Mouse (Mus musculus) left cerebral cortex, adult 11 months (tissue): ENCODE measurements at regions not wholly inside any gene's neighbourhood (a gene's known extent, or its start where the extent isn't known, plus 50 kb on each side); places are given as distances from the start of the nearest gene placed in this dataset.
"Not testable (repeated sequence)": the region's sequence is repeated elsewhere in the genome, so short reads cannot be mapped to it uniquely, and the experiment has no call there.

Source experiments
- DNase-seq: peaks from one replicate; pipeline ENCODE4 v3.0.0; 2022; ENCODE audit warnings: low spot score

DNA sequence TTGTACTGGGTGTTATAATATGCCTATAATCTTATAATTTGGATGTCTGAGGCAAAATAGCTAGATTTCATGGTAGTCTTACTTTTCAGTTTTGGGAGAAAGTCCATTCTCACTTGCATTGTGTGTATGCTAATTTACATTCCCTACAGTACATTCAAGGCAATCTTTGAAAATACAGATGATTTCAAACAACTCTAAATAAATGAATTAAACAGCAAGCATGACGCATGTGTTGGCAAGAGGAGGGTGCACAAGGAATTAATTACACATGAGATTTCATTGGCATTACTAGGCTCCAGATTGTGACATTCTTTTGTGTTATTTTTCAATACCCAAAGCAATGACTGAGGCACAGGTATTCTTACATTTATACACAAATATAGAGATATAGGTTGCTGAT, 495.2 kb upstream of the Cypt12 start:
- no peak for DNase-seq

DNA sequence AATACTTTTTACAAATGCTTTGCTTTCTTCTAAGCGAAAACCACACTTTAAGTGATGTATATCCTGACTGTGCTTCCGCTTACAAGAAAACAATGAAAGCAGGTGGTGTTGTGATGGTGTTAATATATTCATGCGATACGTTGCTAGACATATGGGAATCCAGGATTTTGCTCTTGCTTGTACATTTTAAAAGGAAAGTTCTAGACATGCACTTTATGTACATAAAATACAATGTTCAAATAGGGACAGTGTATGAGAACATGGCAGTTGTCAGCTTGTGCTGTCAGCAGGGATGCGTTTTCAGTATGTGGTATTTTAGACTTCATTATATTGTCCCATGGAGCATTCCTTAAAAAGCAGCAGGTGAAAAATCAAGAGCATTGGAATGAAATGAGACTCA, 487.7 kb upstream of the Cypt12 start:
- DNase-seq, result peak; percentile 10

- no peak for DNase-seq
Observed at GRCm38 (mm10) chr3:17461365-17461764, 486.8 kb upstream of the Cypt12 start.

DNA sequence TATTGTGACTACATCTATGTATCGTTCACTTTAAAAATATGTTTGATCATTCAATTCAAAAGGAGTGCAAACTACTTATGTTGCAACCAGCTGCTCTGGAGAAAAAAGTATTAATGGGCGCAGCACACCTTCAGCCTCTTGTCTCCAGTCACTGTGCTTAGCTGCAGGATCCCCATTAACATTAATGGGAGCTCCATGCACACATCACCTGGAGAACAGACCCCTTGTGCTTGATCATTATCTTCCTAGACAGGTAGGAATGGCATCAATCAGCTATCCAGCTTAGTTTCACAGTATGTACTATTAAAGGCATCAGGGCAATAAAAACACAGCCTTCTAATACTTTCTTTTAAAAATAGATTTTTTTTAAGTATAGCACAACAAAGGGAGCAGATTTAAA, 474.4 kb upstream of the Cypt12 start:
- DNase-seq, result no peak

DNA sequence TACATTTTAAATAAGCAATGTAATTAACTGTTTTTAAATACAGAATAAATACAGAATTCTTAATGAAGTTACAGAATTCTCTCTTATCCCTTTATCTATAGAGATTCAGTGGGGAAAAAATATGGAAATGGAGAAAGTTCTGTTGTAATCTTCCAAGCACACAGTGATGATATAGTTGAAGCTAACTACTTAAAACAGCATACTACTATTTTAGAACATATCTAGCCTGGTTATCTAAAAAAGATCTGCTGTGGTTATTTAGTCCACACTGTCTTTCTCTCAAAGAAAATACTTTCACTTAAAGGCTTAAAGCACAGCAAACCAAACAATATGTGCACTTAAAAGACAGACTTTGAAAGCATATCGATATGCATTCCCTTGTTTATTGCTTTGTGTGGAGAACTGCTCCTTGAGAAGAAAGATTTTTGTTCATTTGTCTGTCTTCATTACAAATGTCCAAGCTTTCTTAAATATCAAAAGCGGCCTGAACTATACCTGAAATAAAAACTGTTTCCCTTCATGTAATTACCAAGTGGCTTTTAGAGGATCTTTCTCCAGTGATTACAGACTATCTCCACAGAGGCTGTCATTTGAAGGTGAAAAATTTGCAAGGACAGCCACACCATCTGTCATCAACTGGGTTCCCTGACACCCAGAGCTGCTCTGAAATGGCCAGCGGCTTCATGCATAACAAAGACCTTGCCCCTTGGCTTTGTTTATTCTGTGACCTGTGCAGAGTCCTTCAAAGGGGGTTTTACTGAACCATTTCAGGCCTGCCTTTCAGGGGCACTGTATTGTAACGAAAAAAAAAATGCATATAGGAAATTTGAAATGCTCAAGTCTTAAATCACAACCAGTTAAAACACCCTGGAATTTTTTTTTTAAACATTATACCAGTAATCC, 458.7 kb upstream of the Cypt12 start:
- no peak for DNase-seq

- DNase-seq, result no peak
Observed at GRCm38 (mm10) chr3:17490632-17491031, 457.6 kb upstream of the Cypt12 start.

GRCm38 (mm10) chr3:17498291-17498690, 449.9 kb upstream of the Cypt12 start:
- no peak for DNase-seq

GRCm38 (mm10) chr3:17501556-17501955, 446.7 kb upstream of the Cypt12 start:
- no peak for DNase-seq

DNA sequence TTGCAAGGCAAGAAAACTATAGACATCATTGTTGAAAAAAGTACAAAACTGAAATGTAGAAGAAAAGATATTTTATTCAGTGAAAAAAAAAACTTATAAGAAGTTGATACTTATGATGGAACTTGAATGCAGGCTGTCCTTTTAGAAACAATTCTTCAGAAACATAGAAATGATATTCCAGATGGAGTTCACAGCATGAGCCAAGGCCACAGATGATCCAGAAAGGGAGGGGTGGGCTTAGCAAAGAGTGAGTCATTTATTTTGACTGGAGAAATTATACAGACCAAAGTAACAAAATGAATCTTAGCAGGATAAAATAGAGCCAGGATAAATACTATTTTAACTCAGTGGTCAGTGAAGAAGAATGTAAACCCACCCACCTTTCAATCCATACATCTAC, 406.9 kb upstream of the Cypt12 start:
- DNase-seq, result no peak

DNA sequence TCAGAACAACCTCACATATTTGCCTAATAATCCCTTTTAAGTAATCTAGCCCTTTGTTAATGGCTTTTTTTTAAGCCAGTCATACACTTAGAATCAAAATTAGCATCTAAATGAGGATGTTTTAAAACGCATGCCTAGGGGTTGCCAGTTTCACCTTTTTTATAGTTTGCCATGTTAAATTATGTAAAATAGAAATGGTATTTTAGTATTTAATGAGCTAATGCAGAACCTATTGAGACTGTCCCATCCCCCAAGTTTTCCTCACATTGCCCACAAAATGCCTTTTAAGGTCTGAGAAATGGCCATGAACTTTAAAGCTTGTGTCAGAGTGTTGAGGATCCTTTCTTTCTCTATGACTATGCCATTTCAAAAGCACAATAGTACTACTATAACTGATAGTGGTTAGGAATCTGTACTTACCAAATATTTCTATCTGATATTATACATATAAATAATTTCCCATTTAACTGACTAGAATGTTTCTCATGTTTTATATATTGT, 400.6 kb upstream of the Cypt12 start:
- no peak for DNase-seq

DNA sequence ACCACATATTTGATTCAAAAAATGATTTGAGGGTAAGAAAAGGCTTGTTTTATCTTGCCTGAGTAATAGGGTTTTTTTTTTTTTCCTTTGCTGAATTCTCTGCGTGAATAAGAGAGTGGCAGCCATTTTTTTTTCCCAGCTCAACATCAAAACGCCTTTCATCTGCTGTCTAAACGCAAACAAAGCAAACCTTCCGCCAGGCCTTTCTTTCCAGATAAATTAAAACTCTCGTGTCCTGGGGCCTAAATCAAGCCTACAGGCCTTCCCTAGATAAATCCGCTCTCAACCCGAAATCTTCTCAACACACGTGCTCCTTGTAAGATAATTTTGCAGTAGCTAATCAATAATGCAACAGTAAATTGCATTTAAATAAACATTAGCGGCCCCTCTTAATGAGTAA, 365.7 kb upstream of the Cypt12 start:
- no peak for DNase-seq

DNA sequence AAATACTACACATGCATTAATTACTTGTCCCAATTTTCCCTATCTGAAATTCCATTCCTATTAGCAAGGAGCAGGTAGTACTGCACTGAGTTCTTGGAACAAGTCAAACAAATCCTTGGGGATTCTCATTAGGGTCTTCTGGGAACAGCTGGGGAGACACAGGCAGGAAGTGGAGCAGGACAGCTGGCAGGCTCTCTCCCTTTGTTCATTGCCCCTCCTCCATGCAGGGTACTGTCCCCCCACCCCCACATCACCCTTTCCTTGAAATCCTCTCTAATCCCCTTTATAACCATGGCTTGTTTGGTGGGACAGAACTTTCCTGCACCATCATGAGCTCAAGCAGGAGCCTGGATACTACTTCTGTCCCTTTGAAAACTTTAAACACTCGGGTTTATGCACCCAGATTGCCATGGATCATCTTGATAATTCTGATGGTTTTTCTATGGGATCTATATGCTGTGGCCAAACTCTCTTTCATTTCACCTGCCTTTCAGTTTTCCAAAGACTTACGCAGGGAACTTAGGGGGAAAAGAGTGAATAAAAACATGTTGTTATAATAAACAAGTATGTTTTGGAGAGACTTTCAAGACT, 358.2 kb upstream of the Cypt12 start:
- no peak for DNase-seq

- DNase-seq, result no peak
Observed at GRCm38 (mm10) chr3:17592463-17592862, 355.7 kb upstream of the Cypt12 start.

DNA sequence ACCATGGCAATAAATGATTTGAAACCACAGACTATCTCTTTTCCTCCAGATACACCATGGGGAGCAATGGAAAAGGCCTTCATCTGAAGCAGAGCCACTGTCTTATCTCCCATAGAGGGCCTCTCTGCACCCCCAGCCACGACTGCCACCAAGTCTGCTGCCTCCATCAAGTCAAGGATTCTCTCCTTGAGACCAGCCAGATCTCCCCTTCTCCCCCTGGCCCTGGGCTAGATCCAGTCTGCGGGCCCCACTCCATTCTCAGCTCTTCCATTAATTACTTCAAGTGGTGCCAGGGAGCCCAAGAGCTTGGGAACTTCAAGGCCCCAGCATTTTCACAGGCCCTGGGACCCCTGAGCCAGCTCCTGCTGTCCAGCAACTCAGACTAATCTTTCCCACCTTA, 351.8 kb upstream of the Cypt12 start:
- DNase-seq, result no peak

GRCm38 (mm10) chr3:17613486-17613885, 334.7 kb upstream of the Cypt12 start:
- no peak for DNase-seq

- peak; percentile 29 for DNase-seq
Observed at GRCm38 (mm10) chr3:17616439-17617070, 331.7 kb upstream of the Cypt12 start.

DNA sequence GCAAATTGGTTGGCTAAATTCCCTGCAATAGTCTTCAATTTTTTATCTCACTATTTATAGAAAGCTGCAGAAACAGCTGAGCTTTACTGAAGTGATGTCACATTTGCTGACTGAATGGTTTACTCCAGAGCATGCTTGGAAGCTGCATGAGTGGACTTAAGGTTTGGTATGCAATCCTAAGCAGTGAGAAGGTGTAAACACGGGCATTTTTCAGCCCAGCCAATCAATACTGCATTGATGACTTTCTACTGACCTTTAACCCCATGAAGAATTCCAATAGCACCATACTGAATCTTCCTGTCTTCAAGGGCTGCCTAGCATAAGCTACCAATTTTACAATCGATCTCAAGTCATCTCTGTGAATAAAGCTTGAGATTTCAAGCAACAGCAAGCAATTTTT, 328.7 kb upstream of the Cypt12 start:
- no peak for DNase-seq

GRCm38 (mm10) chr3:17619890-17620289, 328.3 kb upstream of the Cypt12 start:
- peak; percentile 72 for DNase-seq

- DNase-seq, result no peak
Observed at GRCm38 (mm10) chr3:17620398-17620797, 327.8 kb upstream of the Cypt12 start.

- DNase-seq, result no peak
Observed at GRCm38 (mm10) chr3:17632484-17632883, 315.7 kb upstream of the Cypt12 start.

- no peak for DNase-seq
Observed at GRCm38 (mm10) chr3:17636276-17636675, 311.9 kb upstream of the Cypt12 start.

- not testable (repeated sequence) for DNase-seq
Observed at GRCm38 (mm10) chr3:17659988-17660387, 288.2 kb upstream of the Cypt12 start.

DNA sequence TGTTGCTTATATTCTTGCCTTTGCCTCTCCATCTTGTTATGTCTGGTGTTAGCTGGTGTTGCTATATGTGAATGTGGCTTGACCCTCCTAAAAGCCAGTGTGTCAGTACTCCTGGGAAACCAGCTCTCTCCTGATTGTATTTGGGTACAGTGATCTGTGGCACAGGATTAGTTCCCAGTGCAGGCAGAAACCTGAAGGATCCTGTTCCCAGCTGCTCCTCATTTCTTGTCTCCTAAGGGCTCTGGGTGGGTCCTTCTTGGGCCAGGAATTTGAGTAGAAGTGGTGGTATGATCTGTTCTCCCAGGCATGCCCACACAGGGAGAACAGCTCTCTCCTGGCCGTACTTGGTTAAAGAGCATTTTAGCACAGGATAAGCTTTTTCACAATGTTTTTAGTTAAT, 286.2 kb upstream of the Cypt12 start:
- no peak for DNase-seq
